Mouse (Mus musculus) MEL (cell line): Measurements from ENCODE around the gene Diras1.
"Not testable (repeated sequence)": the region's sequence is repeated elsewhere in the genome, so short reads cannot be mapped to it uniquely, and the experiment has no call there.

Experiments used
- POLR2A ChIP-seq, 2 experiments: IDR thresholded peaks; 2 replicates each; pipeline ENCODE4 v1.6.1; 2011 to 2012; ENCODE audit warnings: low read length in 2 of 2, mild to moderate bottlenecking in 2 of 2, control low read depth in 1 of 2, improper control_type of control experiment in 1 of 2, low read depth in 1 of 2, moderate library complexity in 1 of 2; ENCODE audit not compliant: control insufficient read depth in 1 of 2, insufficient read depth in 1 of 2, poor library complexity in 1 of 2
- RAD21 ChIP-seq: IDR thresholded peaks from 2 replicates; pipeline ENCODE4 v1.6.1; 2011; ENCODE audit warnings: mild to moderate bottlenecking, low read depth, low read length, improper control_type of control experiment
- USF1 ChIP-seq: IDR thresholded peaks from 2 replicates; pipeline ENCODE4 v1.6.1; 2014; ENCODE audit warnings: low read depth, mild to moderate bottlenecking, inconsistent platforms, low read length, improper control_type of control experiment, moderate library complexity
- ZNF384 ChIP-seq: IDR thresholded peaks from 2 replicates; pipeline ENCODE4 v1.6.1; 2012; ENCODE audit warnings: low read depth, mild to moderate bottlenecking, inconsistent platforms, low read length, improper control_type of control experiment

GRCm38 (mm10) chr10:81055802-81056340 is 30.4 kb upstream of the Diras1 start:
- TF ChIP-seq RAD21; POLR2A (IDR thresholded peaks at IDR 0.05; ENCODE audit: control insufficient read depth in 1 of 2, insufficient read depth in 1 of 2, low read depth in 1 of 2, low read length in 2 of 2, poor library complexity in 1 of 2); ZNF384; USF1: not testable (repeated sequence)
